Mouse (Mus musculus): ENCODE data around the gene Hydin. TPM values are rescaled to one million over a fixed set of nuclear protein-coding genes. Genes with fewer than 3 reads are reported as not detected.

Gene Hydin
- polyA plus RNA-seq, 1 experiment from 2014 or later: 0.26 TPM

DNA sequence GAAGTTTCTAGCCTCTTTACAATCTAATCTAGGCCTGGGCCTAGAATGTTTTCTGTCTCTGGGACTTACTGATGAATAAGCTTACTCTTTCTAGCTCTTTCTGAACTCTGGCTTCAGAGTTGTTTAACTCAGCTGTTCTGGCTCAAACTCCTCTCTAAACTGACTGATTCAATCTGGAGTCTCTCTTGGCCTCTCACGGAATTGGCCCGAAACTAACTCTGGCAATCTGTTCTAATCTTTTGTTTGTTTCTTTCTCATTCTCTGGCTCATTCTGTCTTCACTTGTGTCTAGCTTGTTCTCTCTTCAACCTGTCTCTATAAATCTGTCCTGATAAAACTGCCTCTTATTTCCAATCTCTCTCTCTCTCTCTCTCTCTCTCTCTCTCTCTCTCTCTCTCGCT, 137.7 kb downstream of the Hydin start:
- Histone ChIP-seq H3K4me1 (replicated peaks) (no peaks in the 10 kb centered on the region), H3K9ac (replicated peaks) (no peak overlapping the region), H3K9me3 (no peaks in the 10 kb centered on the region), H3K27ac (no peak overlapping the region), H3K4me2 (replicated peaks) (no peak overlapping the region), H3K4me3 (replicated peaks) (no peak overlapping the region), H3K27me3 (no peaks in the 10 kb centered on the region), H3K36me3 (no peaks in the 10 kb centered on the region)
- WGBS: 85% methylated on average over 3 of the region's 3 CpGs
- no peak for ATAC-seq

DNA sequence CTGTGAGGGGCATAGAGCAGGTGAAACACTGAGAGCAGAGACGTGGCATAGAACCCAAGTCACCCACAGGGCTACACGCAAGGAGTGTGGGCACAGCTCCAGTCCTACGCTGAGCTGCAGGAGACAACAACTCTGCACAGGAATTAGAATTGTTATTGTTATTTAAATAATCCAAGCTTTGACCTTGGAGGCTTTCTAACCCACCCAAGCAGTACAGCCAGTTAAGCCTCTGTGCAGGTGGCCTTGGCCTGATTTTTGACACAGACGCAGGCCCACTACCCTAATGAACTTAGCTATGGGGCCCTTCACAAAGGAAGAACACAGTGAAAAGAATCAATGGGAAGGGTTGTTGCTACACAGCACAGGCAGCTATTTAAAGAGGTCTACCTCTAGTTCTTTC, 148.3 kb downstream of the Hydin start:
- no peak overlapping the region for H3K27ac ChIP-seq
- H3K27me3 ChIP-seq: no peaks in the 10 kb centered on the region
- 0 out of 2 replicates have a peak, but pooled peaks cover 3% of the 10 kb centered on the region for H3K4me1 ChIP-seq (replicated peaks)
- H3K4me2 ChIP-seq (replicated peaks): no peak overlapping the region
- H3K9me3 ChIP-seq: no peaks in the 10 kb centered on the region
- no peak for ATAC-seq
- no peaks in the 10 kb centered on the region for H3K36me3 ChIP-seq
- 36% methylated on average over 4 of the region's 4 CpGs for WGBS
- no peak overlapping the region for H3K4me3 ChIP-seq (replicated peaks)
- H3K9ac ChIP-seq (replicated peaks): no peak overlapping the region

DNA sequence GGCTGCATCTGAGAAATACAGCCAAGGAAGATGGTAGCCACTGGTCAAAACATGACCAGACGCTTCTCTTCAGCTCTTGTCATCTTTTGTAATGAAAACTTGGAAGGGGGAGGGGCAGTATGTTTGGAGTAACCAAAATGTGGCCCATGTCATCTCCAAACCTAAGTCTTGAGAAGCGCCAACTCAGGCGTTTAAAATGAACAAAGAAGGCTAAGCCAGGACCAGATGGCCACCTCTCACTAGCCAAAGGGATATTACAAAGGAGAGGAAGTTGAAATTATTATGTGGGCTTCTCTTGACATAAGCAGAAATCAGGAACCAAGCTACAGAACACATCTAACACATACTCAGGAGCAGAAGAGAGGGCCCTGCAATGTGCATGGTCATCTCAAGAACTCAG, 150.2 kb downstream of the Hydin start:
- H3K4me1 ChIP-seq (replicated peaks): 0 out of 2 replicates have a peak, but pooled peaks cover 3% of the 10 kb centered on the region
- H3K4me2 ChIP-seq (replicated peaks): no peak overlapping the region
- no peaks in the 10 kb centered on the region for H3K36me3 ChIP-seq
- no peak for ATAC-seq
- no peak overlapping the region for H3K9ac ChIP-seq (replicated peaks)
- H3K27me3 ChIP-seq: no peaks in the 10 kb centered on the region
- H3K27ac ChIP-seq: no peak overlapping the region
- no peak overlapping the region for H3K4me3 ChIP-seq (replicated peaks)
- WGBS: 91% methylated on average over 3 of the region's 3 CpGs
- H3K9me3 ChIP-seq: no peaks in the 10 kb centered on the region

DNA sequence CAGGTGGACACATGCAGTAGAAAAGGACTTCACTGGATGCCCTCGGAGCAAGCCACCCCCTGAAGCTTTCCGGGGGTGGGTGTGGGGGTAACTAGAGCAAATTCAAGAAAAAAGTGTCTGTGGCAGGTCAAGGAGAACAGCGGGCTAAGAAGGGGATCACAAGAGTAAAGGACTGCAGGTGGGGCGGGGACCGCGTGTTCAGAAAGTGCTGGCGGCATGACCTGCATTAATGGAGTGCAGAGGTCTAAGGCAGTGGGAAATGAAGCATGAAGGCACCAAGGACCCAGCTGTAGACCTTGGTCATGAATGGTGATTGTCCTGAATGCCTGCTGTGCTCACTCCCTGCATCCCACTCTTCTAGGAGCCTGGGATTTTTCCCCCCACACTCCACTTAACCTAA, 151.0 kb downstream of the Hydin start:
- Histone ChIP-seq H3K27me3 (no peaks in the 10 kb centered on the region), H3K4me3 (replicated peaks) (no peak overlapping the region), H3K9me3 (no peaks in the 10 kb centered on the region), H3K36me3 (no peaks in the 10 kb centered on the region), H3K9ac (replicated peaks) (no peak overlapping the region), H3K27ac (no peak overlapping the region), H3K4me1 (replicated peaks) (0 out of 2 replicates have a peak, but pooled peaks cover 3% of the 10 kb centered on the region), H3K4me2 (replicated peaks) (no peak overlapping the region)
- 77% methylated on average over 7 of the region's 7 CpGs for WGBS
- no peak for ATAC-seq

DNA sequence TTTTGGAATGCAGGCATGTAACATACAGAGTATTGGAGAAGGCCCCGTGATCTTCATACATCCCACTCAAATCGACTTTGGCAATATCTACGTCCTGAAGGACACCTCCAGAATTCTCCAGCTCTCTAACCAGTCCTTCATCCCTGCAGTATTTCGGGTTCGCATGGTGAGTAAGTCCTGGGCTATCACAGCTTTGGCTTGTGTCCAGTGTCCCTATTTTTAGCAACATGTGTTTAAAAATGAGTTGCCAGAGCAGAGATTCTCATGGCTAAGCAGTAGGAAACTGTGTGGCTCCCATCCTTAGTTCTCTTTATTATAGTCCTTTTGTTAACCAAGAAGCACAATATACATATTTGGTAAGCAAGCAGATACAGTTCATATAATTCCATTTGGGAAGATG, 152.9 kb downstream of the Hydin start:
- WGBS: 94% methylated on average over 5 of the region's 5 CpGs

DNA sequence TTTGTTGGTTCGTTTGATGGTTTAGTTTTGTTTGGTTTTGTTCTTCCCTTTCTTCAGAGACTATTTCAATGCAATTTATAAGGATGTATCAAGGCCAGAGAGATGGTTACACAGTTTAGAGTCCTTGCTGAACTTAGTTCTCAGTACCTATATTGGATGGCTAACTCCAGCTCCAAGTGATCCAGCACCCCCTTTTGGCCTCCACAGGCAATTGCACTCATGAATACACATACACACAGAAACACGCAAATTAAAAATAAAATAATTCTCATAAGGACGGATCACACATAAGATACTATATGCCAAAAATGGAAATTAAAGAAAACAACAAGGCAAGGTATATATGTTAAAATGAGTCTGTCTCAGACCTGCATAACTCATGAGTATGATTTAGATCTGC, 153.4 kb downstream of the Hydin start:
- H3K9ac ChIP-seq (replicated peaks): no peak overlapping the region
- no peak for ATAC-seq
- 91% methylated on average over 3 of the region's 3 CpGs for WGBS

More for the DNA sequence above, 152.9 kb downstream of the Hydin start:
- Histone ChIP-seq H3K9me3 (no peaks in the 10 kb centered on the region), H3K4me3 (replicated peaks) (no peak overlapping the region), H3K36me3 (no peaks in the 10 kb centered on the region), H3K4me2 (replicated peaks) (no peak overlapping the region), H3K4me1 (replicated peaks) (0 out of 2 replicates have a peak, but pooled peaks cover 3% of the 10 kb centered on the region), H3K27me3 (no peaks in the 10 kb centered on the region), H3K9ac (replicated peaks) (no peak overlapping the region), H3K27ac (no peak overlapping the region)
- ATAC-seq: no peak

DNA sequence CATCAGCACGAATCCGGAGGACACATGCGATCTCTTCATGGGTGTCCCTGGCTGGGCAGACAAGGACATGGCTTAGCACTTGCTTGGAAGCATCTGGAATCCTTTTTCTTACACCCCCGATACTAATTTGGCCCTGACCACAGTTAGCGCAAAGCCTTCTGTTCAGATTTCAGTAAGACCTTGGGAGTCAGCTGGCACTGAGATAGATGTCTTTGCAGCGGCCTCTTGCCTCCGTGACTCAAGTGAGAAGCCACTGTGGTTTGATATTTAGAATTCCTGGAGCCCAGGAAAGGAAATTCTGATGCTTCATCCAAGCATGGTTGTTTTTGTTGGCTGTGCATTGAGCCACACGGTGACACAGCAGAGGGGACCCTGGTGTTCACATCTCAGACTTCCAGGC, 157.4 kb downstream of the Hydin start:
- Histone ChIP-seq H3K4me3 (replicated peaks) (no peak overlapping the region), H3K4me2 (replicated peaks) (no peak overlapping the region), H3K27me3 (no peaks in the 10 kb centered on the region), H3K27ac (no peak overlapping the region), H3K9ac (replicated peaks) (no peak overlapping the region), H3K36me3 (no peaks in the 10 kb centered on the region), H3K9me3 (no peaks in the 10 kb centered on the region), H3K4me1 (replicated peaks) (no peaks in the 10 kb centered on the region)
- ATAC-seq: no peak
- WGBS: 90% methylated on average over 8 of the region's 8 CpGs

More for the DNA sequence above, 153.4 kb downstream of the Hydin start:
- Histone ChIP-seq H3K9me3 (no peaks in the 10 kb centered on the region), H3K4me1 (replicated peaks) (0 out of 2 replicates have a peak, but pooled peaks cover under 1% of the 10 kb centered on the region), H3K4me3 (replicated peaks) (no peak overlapping the region), H3K36me3 (no peaks in the 10 kb centered on the region), H3K27me3 (no peaks in the 10 kb centered on the region), H3K27ac (no peak overlapping the region), H3K4me2 (replicated peaks) (no peak overlapping the region)

DNA sequence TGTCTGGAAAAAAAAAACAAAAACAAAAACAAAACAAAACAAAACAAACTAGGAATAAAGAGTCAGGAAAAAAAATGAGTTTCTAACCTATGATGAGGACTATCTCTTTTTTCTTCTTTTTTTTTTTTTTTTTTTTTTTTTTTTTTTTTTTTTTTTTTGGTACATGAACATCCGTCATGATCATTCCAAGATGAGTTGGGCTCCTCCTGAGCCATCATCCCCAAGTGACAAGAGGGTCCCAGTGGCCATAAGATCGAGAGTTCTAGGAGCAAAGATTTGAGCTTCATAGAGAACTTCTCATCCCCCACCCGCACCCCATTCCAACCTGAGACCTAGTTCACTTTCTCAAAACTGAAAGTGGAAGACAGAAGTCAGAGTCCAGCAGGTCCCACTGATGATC, 164.6 kb downstream of the Hydin start:
- Histone ChIP-seq H3K27me3 (no peaks in the 10 kb centered on the region), H3K4me3 (replicated peaks) (no peak overlapping the region), H3K9ac (replicated peaks) (no peak overlapping the region), H3K36me3 (no peaks in the 10 kb centered on the region), H3K9me3 (no peaks in the 10 kb centered on the region), H3K4me1 (replicated peaks) (no peaks in the 10 kb centered on the region), H3K4me2 (replicated peaks) (no peak overlapping the region), H3K27ac (no peak overlapping the region)
- ATAC-seq: no peak
- 87% methylated on average over 3 of the region's 3 CpGs for WGBS

DNA sequence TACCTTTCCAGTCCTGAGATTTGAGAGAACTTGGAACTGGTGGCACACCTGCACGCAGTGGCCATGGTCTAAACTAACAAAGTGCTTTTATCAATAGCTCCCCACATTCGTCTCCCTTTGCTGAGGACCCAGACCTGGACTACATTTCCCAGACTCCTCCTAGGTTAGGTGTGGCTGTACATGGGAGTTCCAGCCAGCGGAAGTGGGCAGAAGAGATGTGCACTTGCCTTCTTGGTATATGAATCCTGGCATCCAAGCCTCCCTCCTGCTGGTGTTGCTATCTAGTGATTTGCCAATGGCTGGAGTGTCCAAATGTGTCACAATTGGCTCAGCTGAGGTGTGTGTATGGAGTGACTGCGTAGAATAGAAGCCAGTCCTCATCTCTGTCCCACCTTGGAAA, 173.8 kb downstream of the Hydin start:
- Histone ChIP-seq H3K27ac (no peak overlapping the region), H3K36me3 (no peaks in the 10 kb centered on the region), H3K4me1 (replicated peaks) (no peaks in the 10 kb centered on the region), H3K4me3 (replicated peaks) (no peak overlapping the region), H3K27me3 (no peaks in the 10 kb centered on the region), H3K4me2 (replicated peaks) (no peak overlapping the region), H3K9ac (replicated peaks) (no peak overlapping the region), H3K9me3 (no peaks in the 10 kb centered on the region)
- ATAC-seq: no peak
- WGBS: 80% methylated on average over 4 of the region's 4 CpGs

DNA sequence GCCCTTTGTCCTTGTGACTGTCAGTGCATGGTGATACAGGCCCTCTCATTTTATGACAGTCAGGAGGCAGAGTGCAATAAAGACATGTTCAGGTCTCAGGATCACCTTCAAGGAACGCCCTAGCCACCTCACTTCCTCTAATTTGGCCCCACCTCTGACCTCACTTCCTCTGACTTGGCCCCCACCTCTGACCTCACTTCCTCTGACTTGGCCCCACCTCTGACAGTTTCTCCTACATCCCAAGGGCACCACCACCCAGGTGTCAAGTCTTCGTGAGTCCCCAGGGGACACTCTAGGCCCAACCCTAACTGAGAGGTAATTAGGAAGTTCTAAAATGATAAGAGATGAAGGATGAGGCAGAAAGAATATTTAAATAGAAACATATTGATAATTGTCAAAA, 177.5 kb downstream of the Hydin start:
- H3K27ac ChIP-seq: no peak overlapping the region
- no peaks in the 10 kb centered on the region for H3K27me3 ChIP-seq
- H3K36me3 ChIP-seq: no peaks in the 10 kb centered on the region
- no peaks in the 10 kb centered on the region for H3K9me3 ChIP-seq
- ATAC-seq: no peak
- H3K4me2 ChIP-seq (replicated peaks): no peak overlapping the region
- WGBS: 93% methylated on average over 2 of the region's 2 CpGs
- H3K4me1 ChIP-seq (replicated peaks): no peaks in the 10 kb centered on the region
- H3K9ac ChIP-seq (replicated peaks): no peak overlapping the region
- no peak overlapping the region for H3K4me3 ChIP-seq (replicated peaks)

DNA sequence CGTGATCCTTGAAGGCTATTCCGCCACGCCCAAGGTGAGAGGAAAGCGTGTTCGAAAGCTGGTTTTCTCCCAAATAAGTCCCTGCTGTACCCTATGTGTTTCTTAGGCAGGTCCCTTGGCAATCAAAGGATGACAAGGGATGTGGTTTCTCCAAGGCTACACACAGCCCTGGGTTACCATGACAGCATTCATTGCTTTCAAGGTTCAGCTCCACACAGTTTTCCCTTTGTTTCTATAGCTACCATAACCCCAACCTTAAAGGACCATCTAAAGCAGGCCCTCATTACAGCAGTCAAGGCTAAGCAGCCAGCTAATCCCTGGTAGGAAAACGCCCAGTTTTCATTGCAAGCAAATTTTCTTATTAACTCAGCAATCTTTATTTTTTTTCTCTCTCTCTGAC, 183.7 kb downstream of the Hydin start:
- Histone ChIP-seq H3K36me3 (no peaks in the 10 kb centered on the region), H3K9ac (replicated peaks) (no peak overlapping the region), H3K9me3 (no peaks in the 10 kb centered on the region), H3K4me3 (replicated peaks) (no peak overlapping the region), H3K27ac (no peak overlapping the region), H3K4me2 (replicated peaks) (no peak overlapping the region), H3K27me3 (no peaks in the 10 kb centered on the region), H3K4me1 (replicated peaks) (no peaks in the 10 kb centered on the region)
- WGBS: 86% methylated on average over 6 of the region's 6 CpGs
- ATAC-seq: no peak

DNA sequence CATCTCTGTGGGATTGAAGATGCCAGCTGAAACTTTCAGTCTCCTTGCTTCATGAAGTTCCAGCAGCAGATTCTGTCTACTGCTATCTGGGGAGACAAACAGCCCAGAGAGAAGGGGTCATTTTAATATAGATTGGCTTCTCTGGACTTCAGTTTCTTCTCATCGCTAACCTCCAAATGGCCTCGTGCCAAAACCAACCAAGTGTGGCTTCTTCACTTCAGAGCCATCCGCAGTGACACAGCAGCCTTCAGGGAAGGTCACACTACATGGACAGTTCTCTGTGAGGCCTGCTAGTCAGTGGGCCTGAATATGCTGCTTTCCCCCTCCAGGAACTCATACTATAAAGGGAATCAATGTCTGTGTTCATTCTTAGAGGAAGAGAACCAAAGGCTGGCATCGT, 187.7 kb downstream of the Hydin start:
- Histone ChIP-seq H3K36me3 (no peaks in the 10 kb centered on the region), H3K27ac (no peak overlapping the region), H3K4me2 (replicated peaks) (no peak overlapping the region), H3K4me1 (replicated peaks) (no peaks in the 10 kb centered on the region), H3K9ac (replicated peaks) (no peak overlapping the region), H3K9me3 (no peaks in the 10 kb centered on the region), H3K4me3 (replicated peaks) (no peak overlapping the region), H3K27me3 (no peaks in the 10 kb centered on the region)
- 85% methylated on average over 4 of the region's 4 CpGs for WGBS
- no peak for ATAC-seq

DNA sequence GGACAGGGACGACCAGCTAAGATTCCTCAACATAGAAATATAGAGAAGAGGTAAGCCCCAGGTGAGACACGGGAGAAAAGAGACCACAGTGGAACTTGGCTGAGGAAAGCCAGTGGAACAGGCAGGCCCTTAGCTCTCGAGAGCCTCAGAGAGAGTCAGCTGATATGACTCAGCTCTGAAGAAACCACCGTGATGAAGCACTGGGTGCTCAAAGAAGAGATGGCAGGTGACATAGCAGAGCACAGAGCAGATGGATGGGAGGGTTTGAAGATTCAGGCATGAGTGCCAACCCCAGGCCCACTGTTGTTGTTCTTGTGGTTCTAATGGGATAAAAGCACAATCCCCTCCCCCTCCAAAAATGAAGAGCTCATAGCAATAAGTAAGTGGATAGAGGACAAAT, 190.6 kb downstream of the Hydin start:
- H3K27me3 ChIP-seq: no peaks in the 10 kb centered on the region
- H3K27ac ChIP-seq: no peak overlapping the region
- H3K4me1 ChIP-seq (replicated peaks): no peaks in the 10 kb centered on the region
- H3K9me3 ChIP-seq: no peaks in the 10 kb centered on the region
- WGBS: 83% methylated on average over 4 of the region's 4 CpGs
- no peaks in the 10 kb centered on the region for H3K36me3 ChIP-seq
- H3K4me2 ChIP-seq (replicated peaks): no peak overlapping the region
- H3K9ac ChIP-seq (replicated peaks): no peak overlapping the region
- ATAC-seq: no peak
- H3K4me3 ChIP-seq (replicated peaks): no peak overlapping the region

All from midbrain, embryonic 13.5 days (tissue).